Mouse (Mus musculus): ENCODE measurements around the gene Gm10203.

- no peak for TF ChIP-seq CTCF (IDR thresholded peaks at IDR 0.05; ENCODE audit: low read depth)
- no peak for TF ChIP-seq EP300 (IDR thresholded peaks at IDR 0.05; ENCODE audit: low read depth)
Observed at GRCm38 (mm10) chr6:149135631-149136030, 5.7 kb downstream of the Gm10203 start.

Data from liver, embryonic 14.5 days (tissue).